Mouse (Mus musculus): Measurements from ENCODE around the gene Gm9821. TPM values are rescaled to one million over a fixed set of nuclear protein-coding genes. Genes with fewer than 3 reads are reported as not detected.

Gm9821 gene
- polyA plus RNA-seq (2012) = 0.04 and 0.10 TPM in 2 replicates

DNA sequence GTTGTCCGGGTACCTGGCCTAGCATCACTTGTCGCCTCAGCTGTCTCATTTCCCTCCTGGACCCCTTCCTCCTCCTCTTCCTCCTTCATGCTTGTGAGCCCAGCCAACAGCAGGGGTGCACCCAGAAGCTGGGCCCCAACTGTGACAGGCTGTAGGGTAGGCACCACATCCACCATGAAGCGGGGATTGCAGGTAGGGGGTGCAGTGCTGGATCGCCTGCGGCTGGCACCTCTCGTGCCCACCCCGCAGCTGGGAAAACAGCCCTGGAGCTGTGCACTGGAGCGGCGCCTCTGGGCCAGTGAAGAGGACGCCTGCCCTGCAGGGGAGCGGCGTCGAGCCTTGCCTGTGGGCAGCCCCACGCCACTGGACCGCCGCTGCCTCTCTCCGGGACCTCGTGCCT is at the start of gene Gm9821:
Gm9821 (plus strand) TSS at position 221 of the 400 bp plus-strand sequence.

DNA sequence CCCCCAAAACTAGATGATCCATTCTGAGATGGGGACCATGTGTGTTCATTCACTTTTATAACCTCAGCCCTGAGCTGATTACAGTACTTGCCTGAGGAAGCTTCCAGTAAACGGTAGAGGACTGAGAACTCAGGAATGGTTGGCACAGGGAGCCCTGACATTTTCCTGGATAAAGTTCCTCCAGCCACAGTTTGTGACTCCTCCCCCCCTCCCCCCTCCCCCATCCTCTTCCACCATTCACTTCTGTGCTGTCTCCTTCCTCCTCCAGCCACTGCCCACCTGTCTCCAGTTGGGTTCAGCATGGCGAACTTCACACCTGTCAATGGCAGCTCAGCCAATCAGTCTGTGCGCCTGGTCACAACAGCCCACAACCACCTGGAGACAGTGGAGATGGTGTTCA is 18.6 kb upstream of the Gm9821 start, which contains the start of gene Chrm4:
Chrm4 (plus strand) TSS at position 301 of the 400 bp plus-strand sequence.

GRCm38 (mm10) chr2:91932160-91932711 is 13.3 kb upstream of the Gm9821 start, which contains the start of gene Mdk:
Gene Mdk (minus strand): TSS chr2:91932297.

GRCm38 (mm10) chr2:91975581-91976541 is 30.4 kb downstream of the Gm9821 start, which contains the start of gene Dgkz:
Gene Dgkz (minus strand): TSS chr2:91975864.

Other genes with a start within 250 kb of the Gm9821 start
- 26.2 and 29.4 TPM in 2 replicates for gene Atg13, start 235.1 kb upstream of the Gm9821 start, polyA plus RNA-seq (2012)
- 0.59 and 0.83 TPM in 2 replicates for gene Harbi1, start 234.9 kb upstream of the Gm9821 start, polyA plus RNA-seq (2012)
- gene Ambra1, start 215.6 kb upstream of the Gm9821 start, polyA plus RNA-seq (2012) = 23.8 and 24.7 TPM in 2 replicates
- gene Chrm4, start 18.5 kb upstream of the Gm9821 start, polyA plus RNA-seq (2012) = 0.62 and 0.99 TPM in 2 replicates
- gene Mdk, start 13.4 kb upstream of the Gm9821 start, polyA plus RNA-seq (2012) = 6.7 and 8.1 TPM in 2 replicates
- 348 and 410 TPM in 2 replicates for gene Dgkz, start 30.2 kb downstream of the Gm9821 start, polyA plus RNA-seq (2012)
- gene Creb3l1, start 78.8 kb downstream of the Gm9821 start, polyA plus RNA-seq (2012) = 3.3 and 4.4 TPM in 2 replicates
- gene Phf21a, start 147.4 kb downstream of the Gm9821 start, polyA plus RNA-seq (2012) = 13.7 and 16.8 TPM in 2 replicates

Measured in megakaryocyte-erythroid progenitor cell, adult 5 weeks (primary cell).